Mouse (Mus musculus): Measurements from ENCODE around the gene Nav2.

The Nav2 gene

DNA sequence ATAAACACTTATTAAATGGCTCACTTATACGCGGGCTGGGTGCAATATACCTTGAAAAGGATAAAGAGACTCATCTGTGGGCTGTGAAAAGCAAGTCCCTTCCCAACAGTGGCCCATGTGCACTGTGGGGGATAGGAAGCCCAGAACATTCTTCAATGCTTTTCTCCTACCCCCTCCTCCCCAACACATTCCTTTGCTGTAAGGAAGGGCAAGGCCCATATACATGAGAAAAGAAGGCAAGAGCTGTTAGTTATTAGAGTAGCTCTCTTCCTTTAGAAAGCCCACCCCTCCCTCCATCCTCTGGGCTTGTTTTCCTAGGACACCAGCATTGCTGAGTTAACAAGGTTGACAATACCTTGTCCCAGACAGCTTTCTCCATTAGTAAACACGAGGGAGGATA lies 540.1 kb downstream of the Nav2 start:
- no peak for DNase-seq (ENCODE audit: low spot score)

DNA sequence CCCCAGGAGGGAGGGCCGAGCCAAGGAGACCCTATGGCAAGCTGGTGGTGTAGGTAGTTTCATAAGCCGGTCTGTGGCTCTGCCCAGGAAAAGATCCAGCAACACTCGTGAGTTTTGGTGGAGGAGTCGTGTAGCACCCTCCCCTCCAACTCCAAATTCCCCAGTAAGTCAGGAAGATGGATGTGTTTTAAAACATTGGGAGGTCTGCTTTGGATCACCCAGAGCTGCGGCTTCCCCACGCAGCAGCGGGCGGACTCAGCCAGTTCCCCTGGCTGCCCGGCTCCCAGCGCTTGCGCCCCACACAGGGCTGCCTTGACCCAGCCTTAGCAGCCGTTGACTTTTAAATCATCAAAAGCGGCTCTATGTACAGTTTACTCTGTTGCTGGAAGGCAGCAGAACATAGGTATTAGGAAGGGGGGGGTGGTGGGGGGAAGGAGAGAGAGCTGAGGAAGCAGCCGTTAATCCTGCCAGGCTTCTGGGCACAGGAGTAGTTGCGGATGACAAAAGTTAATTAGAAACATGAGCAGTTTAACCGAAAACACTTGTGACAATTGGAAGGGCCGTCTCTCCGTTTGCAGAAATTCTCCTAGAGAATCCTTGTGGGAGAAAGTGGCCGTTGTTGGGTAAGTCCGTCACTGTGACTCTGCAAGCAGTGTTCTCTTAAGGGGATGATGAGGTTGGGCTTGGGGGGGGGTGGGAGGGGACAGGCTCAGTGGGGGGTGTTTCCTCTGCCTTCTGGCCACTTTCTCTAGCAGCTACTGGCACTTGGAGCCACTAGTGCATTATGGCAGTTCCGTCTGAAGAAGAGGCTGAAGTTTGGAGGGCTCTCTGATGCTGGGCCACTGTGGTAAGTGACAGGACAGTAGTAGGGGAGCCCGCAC lies 542.0 kb downstream of the Nav2 start:
- DNase-seq (ENCODE audit: low spot score), result peak; percentile 65

DNA sequence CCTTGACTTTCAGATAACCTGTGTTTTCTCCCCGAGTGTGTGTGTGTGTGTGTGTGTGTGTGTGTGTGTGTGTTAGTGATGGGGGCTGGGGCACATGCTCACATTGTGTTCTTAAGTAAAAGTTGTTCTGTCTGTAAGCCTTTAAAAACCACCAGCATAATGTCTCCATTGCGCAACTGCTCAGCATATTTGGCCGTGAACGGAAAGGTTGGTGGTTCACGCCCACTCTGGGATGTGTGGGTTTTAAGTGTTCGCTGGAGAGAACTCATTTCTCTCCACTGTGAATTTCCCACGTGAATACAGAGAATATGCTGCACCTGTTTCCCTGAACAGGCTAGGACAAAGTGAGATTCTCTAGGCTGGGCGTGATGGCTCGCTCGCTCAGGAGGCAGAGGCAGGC lies 542.7 kb downstream of the Nav2 start:
- no peak for DNase-seq (ENCODE audit: low spot score)

DNA sequence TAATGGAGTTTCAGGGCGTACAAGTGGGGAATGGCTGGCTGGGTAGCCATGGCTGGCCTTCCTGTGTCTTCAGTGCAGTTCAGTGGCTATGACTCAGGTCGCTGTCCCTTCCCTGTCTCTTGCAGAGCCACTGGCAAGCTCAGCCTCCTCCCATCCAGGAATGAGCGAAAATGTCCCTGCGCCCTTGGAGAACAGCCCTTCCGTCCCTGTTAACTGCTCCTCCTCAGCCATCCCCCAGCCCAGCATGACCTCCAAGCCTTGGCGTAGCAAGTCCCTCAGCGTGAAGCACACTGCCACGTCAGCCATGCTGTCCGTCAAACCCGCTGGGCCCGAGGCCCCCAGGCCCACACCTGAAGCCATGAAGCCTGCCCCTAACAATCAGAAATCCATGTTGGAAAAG lies 543.8 kb downstream of the Nav2 start:
- DNase-seq (ENCODE audit: low spot score), result no peak

DNA sequence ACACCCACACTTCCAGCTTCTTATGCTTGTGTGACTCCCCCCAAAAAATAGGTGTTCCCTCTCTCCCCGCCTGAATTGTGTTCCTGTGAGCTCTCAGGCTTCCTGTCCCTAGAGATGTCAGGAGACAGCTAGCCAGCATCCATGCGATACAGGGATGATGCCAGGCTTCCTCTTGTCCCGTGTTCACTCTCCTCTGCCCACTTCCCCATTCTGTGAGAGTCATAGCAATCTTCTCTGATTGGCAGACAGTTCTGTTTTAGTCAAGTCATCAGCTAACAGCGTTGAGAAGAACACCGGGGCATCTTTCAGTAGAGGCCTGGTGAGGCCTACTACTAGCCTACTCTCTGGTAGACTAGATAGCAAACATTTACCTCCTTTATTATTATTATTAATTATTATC lies 546.1 kb downstream of the Nav2 start:
- no peak for DNase-seq (ENCODE audit: low spot score)

DNA sequence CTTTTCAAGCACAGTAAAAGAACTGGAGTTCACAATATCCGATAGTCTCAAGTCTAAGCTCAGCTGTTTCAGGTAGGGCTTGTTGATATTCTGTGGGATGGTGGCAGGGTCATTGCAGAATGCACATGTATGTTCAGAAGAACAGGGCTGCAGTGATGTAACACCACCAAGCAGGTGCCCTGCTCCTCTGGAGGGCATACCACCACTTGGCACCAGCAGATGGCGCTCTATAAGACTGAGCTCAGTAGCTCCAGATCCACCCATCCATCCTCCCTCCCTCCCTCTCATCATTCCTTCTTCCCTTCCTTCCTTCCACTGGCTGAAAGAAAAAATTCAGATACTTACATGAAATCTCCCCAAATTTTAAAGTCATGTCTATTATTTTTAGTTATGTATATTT lies 547.6 kb downstream of the Nav2 start:
- peak; percentile 77 for DNase-seq (ENCODE audit: low spot score)

DNA sequence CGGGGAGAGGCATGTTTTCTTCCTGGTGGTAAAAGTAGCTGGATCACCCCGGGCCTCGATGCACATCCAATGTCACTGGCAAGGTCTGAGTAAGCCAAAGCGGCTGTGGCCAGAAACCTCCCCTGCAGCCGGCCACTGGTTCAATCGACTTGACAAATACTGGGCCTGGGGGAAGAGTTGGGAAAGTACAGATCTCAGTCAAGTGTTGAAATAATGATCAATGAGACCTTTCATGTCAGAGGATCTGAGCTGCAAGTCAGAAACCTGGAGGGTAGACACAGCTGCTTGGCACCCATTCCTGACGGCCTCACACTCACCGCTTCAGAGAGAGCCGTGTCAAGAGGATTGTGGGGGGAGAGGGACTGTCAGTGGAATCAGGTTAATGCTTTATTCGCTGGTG lies 548.9 kb downstream of the Nav2 start:
- no peak for DNase-seq (ENCODE audit: low spot score)

DNA sequence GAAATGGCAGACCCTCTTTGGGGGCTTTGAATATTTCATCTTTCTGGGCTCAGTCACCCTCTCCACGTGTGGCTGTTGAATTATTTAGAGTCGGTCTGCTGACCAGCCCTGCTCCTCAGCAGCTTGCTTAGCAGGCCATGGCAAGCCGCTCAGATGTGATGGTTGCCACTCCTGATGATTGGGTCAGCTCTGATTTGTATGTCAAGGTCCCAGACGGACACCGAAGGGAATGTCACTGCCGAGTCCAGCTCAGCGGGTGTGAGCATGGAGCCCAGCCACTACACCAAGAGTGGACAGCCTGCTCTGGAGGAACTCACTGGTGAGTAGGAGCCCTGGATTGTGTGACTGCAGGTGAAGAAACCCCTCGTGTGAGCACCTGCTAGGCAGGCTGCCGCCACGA lies 549.4 kb downstream of the Nav2 start:
- DNase-seq (ENCODE audit: low spot score), result no peak

DNA sequence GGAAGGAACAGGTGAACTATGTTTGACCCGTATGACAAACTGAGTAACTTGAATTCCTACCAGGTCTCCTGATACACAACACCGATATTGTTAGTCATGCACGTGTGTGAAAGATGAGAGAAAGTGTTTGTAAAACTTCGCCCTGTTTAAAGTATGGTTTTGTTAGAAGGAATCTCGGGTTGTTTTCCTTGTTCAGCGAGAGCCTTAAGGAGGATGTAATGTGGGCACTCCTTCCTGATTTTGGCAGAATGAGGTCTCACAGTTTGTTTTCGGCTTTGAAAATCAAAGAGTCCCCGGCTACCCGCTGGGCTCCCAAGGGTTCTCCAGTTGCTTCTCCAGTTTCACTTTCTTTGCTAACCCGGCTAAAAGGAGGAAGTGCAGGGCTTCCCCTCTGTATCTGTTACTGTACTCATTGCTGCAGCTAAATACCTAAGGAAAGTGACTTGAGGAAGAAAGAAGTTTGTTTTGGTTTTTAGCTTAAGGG lies 553.9 kb downstream of the Nav2 start:
- no peak for DNase-seq (ENCODE audit: low spot score)

DNA sequence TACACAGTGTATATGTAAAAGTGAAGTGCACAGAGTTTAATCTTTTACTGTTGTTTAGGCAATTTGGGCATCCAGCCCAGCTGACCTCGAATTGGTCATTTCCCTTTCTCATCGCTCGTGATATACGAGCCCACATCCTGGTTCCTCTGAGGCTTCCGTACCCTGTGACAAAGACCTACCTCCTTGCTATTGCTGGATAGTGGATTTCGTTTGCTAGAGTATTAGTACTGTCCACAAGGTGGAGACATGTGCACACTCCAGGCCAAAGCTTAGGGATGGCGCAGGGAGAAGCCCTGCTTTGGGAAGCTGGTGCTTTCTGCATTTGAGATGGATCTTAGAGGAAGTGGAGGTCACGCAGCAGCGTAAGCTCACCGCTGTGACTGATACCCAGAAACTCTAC lies 559.3 kb downstream of the Nav2 start:
- DNase-seq (ENCODE audit: low spot score), result peak; percentile 81

DNA sequence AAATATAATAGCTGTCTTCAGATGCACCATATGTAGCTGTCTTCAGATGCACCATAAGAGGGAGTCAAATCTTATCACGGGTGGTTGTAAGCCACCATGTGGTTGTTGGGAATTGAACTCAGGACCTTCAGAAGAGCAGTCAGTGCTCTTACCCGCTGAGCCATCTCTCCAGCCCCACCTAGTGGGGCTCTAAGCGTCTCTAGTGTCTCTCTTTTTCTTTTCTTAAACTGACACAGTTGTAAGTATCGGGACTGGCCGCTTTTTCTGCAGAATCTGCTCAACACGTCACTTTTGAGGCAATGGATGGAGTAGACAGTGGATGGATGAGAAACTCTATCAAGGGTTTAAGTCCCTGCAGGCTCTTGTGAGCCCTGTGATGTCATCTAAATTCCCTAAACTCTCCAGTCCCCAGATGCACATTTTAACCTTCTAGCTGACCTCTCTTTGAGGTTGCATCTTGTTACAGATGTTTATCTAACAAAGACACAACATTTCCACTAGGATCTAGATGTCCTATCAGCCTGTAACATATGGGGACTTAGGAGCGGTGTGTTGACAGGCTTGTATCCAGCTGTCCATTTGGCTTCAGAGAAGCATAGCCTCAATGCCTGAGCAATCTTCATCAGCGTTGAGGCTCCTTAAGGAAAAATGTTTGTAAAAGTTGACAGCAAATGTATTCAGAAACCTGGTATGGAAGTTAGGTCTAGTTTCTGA lies 560.1 kb downstream of the Nav2 start:
- DNase-seq (ENCODE audit: low spot score), result no peak

DNA sequence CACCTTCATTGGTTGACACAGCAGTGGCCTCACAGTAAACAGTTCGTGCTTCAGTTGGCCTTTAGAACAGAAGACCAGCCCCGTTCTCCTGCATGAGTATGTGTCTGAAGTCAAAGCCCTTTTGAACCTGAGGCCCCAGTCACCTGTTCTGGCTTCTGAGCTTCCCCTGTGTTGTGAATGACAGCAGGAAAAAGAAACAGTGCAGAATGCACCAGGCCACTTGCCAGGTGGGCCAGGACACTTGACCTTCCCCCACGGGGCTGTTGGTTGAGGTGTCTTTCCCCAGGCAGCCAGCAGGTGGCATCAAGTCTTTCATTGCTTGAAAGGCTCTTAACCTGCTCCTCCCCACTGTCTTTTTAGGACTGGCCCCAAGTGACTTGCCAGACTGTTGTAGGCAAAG lies 562.8 kb downstream of the Nav2 start:
- peak; percentile 74 for DNase-seq (ENCODE audit: low spot score)

DNA sequence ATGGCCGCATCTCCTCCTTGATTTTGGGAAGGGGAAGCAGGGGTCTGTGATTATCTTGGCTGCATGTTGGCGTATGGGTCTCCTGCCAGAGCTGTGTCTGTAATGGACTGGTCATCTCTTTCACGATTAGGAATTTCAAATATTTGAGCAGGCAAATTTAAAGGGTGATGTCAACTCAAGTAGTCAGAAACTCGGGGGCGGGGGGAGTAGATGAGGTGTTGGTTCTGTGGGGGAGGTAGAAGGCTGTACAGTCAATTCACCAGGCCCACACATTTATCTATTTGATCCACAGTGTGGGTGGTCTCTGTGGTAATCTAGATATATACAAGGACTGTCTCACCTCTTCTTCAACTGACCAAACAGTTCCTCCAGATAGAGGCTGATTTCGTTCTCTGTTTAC lies 566.8 kb downstream of the Nav2 start:
- DNase-seq (ENCODE audit: low spot score), result no peak

DNA sequence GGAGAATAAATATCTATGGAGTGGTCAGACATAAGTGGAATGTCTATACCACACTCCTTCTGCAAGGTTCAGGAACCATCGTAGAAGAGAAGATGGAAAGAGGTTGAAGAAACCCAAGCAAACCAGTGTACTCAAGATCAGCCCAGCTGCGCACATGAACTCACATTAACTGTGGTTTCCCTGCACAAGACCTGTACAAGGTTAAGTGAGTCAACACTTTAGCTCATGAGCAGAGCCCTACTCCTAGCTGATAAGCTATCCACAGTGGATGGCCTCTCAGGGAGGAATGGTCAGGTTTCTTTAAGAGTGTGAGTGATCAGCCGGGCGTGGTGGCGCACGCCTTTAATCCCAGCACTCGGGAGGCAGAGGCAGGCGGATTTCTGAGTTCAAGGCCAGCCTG lies 567.6 kb downstream of the Nav2 start:
- no peak for DNase-seq (ENCODE audit: low spot score)

DNA sequence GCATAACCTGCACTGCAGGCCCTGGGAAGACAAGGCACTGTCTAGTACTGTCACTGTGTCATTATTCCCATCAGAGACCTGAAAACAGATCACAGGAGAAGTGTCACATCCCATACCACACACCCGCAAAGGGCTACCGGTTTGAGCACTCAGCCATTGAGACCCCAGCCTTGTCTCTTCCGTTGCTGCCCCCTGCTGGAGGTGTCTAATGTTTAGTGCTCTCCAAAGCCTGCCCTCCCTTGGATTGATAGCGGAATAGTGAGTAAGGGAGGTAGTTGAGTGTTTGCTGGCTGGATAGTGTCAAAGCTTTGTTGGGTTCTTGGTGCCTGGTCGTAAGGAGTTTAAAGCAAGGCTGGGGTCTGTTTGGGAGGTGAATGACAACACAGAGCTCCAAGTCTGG lies 568.1 kb downstream of the Nav2 start:
- peak; percentile 62 for DNase-seq (ENCODE audit: low spot score)

DNA sequence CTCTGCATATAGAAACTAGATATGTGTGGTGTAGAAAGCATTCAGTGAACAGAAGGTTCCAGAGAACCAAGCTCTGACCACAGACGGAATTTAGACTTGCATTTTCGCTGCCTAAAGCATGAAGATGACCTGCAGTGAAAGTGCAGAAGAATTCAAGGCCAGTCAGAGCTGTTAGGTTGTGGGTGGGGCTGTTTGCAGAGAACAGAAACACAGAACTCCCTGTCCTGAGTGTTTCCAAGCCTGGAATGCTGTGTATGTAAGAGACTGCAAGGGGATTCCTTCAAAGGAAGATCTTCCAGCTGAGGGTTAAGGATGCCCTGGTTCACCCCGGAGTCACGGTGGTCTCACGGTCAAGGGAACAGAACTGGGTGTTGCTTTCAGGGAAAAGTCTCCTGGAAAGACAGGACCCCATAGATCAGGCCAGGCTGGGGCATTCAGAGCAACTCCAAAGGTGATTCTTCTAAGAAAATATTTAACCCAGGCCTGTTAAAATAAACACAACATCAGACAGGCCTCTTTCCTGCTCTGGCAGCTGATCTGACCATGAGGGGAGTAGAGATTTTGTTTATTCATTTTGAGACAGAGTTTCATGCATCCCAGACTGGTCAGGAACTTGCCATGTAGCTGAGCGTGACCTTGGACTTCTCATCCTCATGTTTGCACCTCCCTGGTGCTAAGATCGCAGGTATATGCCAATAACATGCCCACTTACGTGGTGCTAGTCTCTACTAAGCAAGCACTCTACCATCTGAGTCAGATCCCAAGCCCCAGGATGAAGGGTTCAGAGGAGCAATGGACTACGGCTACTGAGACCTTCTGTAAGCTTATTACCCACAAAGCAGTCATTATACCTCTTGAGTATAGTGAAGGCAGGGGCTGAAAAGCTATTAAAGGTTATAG lies 568.8 kb downstream of the Nav2 start:
- no peak for DNase-seq (ENCODE audit: low spot score)

DNA sequence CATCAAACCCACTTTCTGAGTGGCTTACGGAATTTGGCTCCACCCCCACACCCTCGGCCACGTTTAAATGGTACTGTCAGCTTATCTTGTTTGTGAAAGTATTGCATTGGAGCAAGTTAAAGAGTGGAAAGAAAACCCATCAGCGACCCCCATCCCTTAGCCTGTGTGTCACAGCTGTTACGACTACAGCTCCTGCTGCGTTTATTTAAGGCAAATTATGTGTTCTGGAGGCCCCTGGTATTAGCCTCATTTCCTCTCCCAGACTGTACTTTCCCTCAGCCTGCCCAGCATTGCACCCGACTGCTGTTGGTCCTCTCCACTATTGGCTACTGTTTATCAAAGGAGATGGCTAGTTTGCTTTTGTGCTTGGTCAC lies 569.4 kb downstream of the Nav2 start:
- no peak for DNase-seq (ENCODE audit: low spot score)

DNA sequence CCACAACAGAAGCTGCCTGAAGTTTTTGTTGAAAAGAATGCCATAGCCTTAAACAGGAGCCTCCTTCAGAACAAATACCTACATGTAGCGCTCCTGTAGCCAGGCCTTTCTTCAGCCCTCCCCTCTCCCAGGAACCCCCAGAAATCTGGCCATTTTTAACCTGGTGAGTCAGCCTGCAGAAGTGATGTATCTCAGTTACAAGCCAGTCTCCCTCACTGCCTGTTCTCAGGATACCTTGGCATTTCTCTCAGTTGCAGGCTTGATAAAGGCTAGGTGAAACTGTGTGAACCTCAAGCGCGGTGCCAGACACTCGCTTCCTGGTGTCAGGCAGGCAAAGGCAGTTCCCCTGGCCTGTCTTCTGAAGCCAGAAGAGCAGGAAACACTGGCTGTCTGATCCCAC lies 570.4 kb downstream of the Nav2 start:
- no peak for DNase-seq (ENCODE audit: low spot score)

DNA sequence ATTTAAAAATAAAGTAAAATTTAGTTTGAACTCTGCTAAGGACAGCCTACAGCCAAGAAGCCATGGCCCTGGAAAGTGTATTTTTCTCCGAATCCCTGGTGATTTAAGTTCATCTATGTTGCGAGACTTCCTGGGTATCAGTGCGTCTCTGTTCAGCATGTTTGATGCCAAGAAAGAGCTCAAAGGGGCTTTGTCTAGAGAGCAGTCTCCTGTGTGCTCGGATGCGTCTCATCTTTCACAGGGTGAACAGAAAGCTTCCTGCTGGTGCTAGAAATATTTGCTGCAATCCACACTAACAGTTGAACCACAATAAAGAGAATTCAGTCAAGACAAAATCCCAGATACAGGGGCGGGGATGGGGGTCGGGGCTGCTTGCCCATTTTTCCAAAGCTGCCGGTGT lies 572.4 kb downstream of the Nav2 start:
- no peak for DNase-seq (ENCODE audit: low spot score)

DNA sequence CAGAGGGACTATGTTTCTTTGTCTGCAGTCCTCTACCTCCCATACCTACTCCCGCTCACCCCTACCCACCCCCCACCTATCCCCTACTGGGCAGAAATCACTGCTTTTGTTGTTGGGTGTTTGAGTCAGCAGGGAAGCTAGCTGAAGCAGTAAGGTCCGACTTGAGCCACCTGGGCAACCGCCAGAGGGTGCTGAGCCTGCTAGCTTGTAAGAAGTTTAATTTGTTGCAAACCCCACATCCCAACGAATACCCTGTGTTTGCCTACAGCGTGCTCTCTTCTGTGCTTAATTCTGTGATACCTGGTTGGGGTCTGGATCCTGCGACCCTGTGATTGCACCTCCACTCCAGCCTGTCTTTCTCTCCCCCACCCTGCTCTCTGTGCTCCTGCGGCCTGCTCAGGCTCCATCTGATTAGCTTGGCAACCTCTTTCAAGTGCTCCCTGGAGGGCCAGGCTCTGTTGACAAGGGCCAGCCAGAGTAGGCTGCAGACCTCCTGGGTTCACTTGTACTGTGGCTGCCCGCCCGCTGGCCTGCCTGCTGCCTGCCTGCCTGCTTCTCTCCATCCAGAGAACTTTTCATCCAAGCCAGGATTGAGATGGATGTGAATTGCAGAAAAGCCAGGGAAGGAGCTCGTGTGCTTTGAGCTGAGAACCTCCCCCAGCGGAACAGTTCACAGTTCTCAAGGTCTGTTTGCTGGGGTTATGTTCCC lies 575.7 kb downstream of the Nav2 start:
- no peak for DNase-seq (ENCODE audit: low spot score)

DNA sequence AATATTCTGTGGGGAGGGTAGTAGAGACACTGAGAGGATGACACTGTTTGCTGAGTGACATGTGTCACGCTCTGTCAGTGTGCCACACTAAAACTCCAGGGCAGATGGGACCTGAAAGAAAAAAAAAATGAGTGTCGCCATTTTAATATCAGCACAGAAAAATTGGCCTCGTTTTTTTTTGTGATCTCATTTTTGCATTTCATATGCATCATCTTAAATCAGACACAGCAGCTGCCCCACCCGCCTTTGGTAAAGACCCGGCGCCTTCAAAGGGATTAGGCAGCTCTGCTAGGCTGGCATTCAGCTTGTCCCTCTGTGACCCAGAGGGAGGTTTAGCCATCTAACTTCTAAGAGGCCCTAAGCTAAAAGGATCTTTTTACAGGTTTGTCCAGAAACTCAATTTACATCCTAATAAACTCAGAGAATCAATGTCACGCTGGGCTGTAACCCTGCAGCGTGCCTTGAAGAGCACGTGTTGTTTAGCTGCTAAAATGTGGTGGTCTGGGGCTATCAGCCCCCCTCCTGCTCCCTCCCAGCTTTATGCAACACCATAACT lies 576.9 kb downstream of the Nav2 start:
- peak; percentile 54 for DNase-seq (ENCODE audit: low spot score)

DNA sequence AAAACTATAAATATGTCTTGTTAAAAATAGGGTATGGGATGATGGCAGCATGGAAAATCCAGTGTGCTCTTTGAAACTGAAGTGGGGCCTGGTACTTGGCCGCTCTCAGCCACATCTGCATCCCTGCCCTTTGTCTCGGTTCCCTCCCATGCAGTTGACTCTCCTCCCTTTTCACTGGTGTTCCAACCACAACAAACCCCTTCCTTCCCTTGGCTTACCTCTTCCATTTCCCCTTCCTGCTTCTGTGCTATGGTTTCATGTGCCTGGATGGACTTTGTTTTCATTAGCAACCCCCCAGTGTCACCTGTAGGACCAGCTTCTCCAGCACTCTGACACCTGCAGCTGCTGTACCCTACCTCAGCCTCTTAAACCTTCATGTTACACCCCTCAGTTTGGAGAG lies 578.8 kb downstream of the Nav2 start:
- no peak for DNase-seq (ENCODE audit: low spot score)
